Mouse (Mus musculus) liver, embryonic 14.5 days (tissue): ENCODE results near the gene Fcmr. TPM values are rescaled to one million over a fixed set of nuclear protein-coding genes. Genes with fewer than 3 reads are reported as not detected.

Experiments used
- ATAC-seq: fragments of 200-750 bp; cut with Nextera tagmentation; 2 replicates; pipeline ENCODE4 v1.8.0; 2017; ENCODE audit warnings: moderate number of reproducible peaks, mild to moderate bottlenecking, moderate library complexity; ENCODE audit not compliant: insufficient read depth
- DNase-seq, 3 experiments: peaks; one replicate each; pipeline ENCODE4 v3.0.0-alpha.2; 2012 to 2013; ENCODE audit warnings: low read depth in 3 of 3, low spot score in 3 of 3
- H3K27ac ChIP-seq: fragments of 300-500 bp; sonication (generic); 2 replicates; pipeline ENCODE4 v1.5.1; 2014; ENCODE audit warnings: moderate library complexity, mild to moderate bottlenecking, control low read depth, inconsistent platforms
- H3K27me3 ChIP-seq: fragments of 300-500 bp; sonication (generic); 2 replicates; pipeline ENCODE4 v1.6.1; 2014; ENCODE audit warnings: mild to moderate bottlenecking, low read length, moderate library complexity; ENCODE audit not compliant: control insufficient read depth, insufficient read depth
- H3K36me3 ChIP-seq: fragments of 300-500 bp; sonication (generic); replicated peaks from 2 replicates; pipeline ENCODE4 v1.6.1; 2014; ENCODE audit warnings: low read depth; ENCODE audit not compliant: control insufficient read depth, insufficient read depth
- H3K4me1 ChIP-seq, 2 experiments: fragments of 200-500 bp in 1 of 2; fragments of 300-500 bp in 1 of 2; sonication (generic) in 1 of 2; replicated peaks; 2 replicates each; pipeline ENCODE4 v1.6.1; 2012 to 2014; ENCODE audit warnings: antibody characterized with exemption in 1 of 2, inconsistent platforms in 1 of 2, low read length in 1 of 2; ENCODE audit not compliant: control insufficient read depth in 2 of 2, insufficient read depth in 2 of 2
- H3K4me2 ChIP-seq: fragments of 300-500 bp; sonication (generic); 2 replicates; pipeline ENCODE4 v1.6.1; 2014; ENCODE audit warnings: low read depth, mild to moderate bottlenecking, control low read depth, moderate library complexity
- H3K4me3 ChIP-seq, 2 experiments: fragments of 200-500 bp in 1 of 2; fragments of 300-500 bp in 1 of 2; sonication (generic) in 1 of 2; 2 replicates each; pipeline ENCODE4 v1.5.1; 2012 to 2014; ENCODE audit warnings: low read depth in 2 of 2, low read length in 2 of 2, mild to moderate bottlenecking in 2 of 2, control low read depth in 1 of 2, inconsistent platforms in 1 of 2, moderate library complexity in 1 of 2; ENCODE audit not compliant: insufficient read depth in 1 of 2
- H3K9ac ChIP-seq: fragments of 300-500 bp; sonication (generic); replicated peaks from 2 replicates; pipeline ENCODE4 v1.6.1; 2014; ENCODE audit warnings: mild to moderate bottlenecking, control low read depth, moderate library complexity
- H3K9me3 ChIP-seq: fragments of 300-500 bp; sonication (generic); 2 replicates; pipeline ENCODE4 v1.6.1; 2016; ENCODE audit warnings: low read length, mixed read lengths; ENCODE audit not compliant: control insufficient read depth
- CTCF ChIP-seq: IDR thresholded peaks from 2 replicates; pipeline ENCODE4 v1.5.1; 2016; ENCODE audit warnings: antibody characterized with exemption, low read depth, control low read depth
- EP300 ChIP-seq: IDR thresholded peaks from 2 replicates; pipeline ENCODE4 v1.6.1; 2016; ENCODE audit warnings: antibody characterized with exemption, low read depth
- WGBS: fragments of 180-500 bp; shearing (Covaris S2); extraction: QIAGEN DNeasy Blood & Tissue Kit; methylation state at CpG from one replicate; pipeline ENCODE4 v1.1.7; 2014; ENCODE audit not compliant: insufficient replicate concordance; 5-methylcytosine and 5-hydroxymethylcytosine counted together
- polyA plus RNA-seq, 2 experiments: library from polyadenylated mRNA; depleted of rRNA in 1 of 2; stranded (reverse) in 1 of 2; unstranded in 1 of 2; fragments of >200 nt; fragmentation: Nextera tagmentation in 1 of 2; extraction: Ambion mirVana in 1 of 2; gene quantifications; 2 replicates each; pipeline versions ENCODE4 v1.2.1 to v1.2.3; 2012 to 2014

The Fcmr gene
- polyA plus RNA-seq, 2 experiments = not detected

GRCm38 (mm10) chr1:130832230-130833149, 33.0 kb upstream of the Fcmr start:
- no peak overlapping the region for H3K27ac ChIP-seq
- TF ChIP-seq CTCF (no peak), EP300 (no peak)
- WGBS = 56% methylated on average over 5 of the region's 5 CpGs
- H3K4me1 ChIP-seq = peaks cover 3% of the 10 kb centered on the region in 2 experiments; a peak in 2 of 4 replicates
- no peaks in the 10 kb centered on the region for H3K27me3 ChIP-seq
- no peaks in the 10 kb centered on the region for H3K9me3 ChIP-seq
- H3K9ac ChIP-seq = no peak overlapping the region
- DNase-seq = no peak
- no peaks in the 10 kb centered on the region for H3K36me3 ChIP-seq
- no peak for ATAC-seq
- H3K4me3 ChIP-seq = no peak overlapping the region
- no peak overlapping the region for H3K4me2 ChIP-seq

GRCm38 (mm10) chr1:130835161-130835936, 30.1 kb upstream of the Fcmr start:
- Histone ChIP-seq H3K36me3 (no peaks in the 10 kb centered on the region), H3K4me1 (peaks cover under 1 to 2% of the 10 kb centered on the region in 2 experiments; a peak in 2 of 4 replicates), H3K9me3 (no peaks in the 10 kb centered on the region), H3K4me3 (no peak overlapping the region), H3K27me3 (no peaks in the 10 kb centered on the region), H3K27ac (no peak overlapping the region), H3K9ac (no peak overlapping the region), H3K4me2 (no peak overlapping the region)
- WGBS = 55% methylated on average over 6 of the region's 6 CpGs
- ATAC-seq = no peak
- TF ChIP-seq CTCF = no peak
- no peak for TF ChIP-seq EP300
- no peak for DNase-seq

GRCm38 (mm10) chr1:130838288-130838687, 27.2 kb upstream of the Fcmr start:
- peaks cover 0 to 5% of the 10 kb centered on the region in 2 experiments; a peak in 2 of 4 replicates for H3K4me1 ChIP-seq
- 24% methylated on average over 6 of the region's 6 CpGs for WGBS
- DNase-seq (no peak), ATAC-seq (no peak)
- no peaks in the 10 kb centered on the region for H3K9me3 ChIP-seq
- no peak overlapping the region for H3K27ac ChIP-seq
- H3K4me3 ChIP-seq = no peak overlapping the region
- TF ChIP-seq EP300 (no peak), CTCF (peak; percentile 36; the same call in 1 of the 2 replicates)
- no peak overlapping the region for H3K4me2 ChIP-seq
- no peak overlapping the region for H3K9ac ChIP-seq
- no peaks in the 10 kb centered on the region for H3K36me3 ChIP-seq
- H3K27me3 ChIP-seq = no peaks in the 10 kb centered on the region

- peak; percentile 41; the same call in 1 of the 2 replicates for ATAC-seq
- Histone ChIP-seq H3K27me3 (no peaks in the 10 kb centered on the region), H3K4me1 (peaks cover 0 to 5% of the 10 kb centered on the region in 2 experiments; a peak in 2 of 4 replicates), H3K4me2 (no peak overlapping the region), H3K9me3 (no peaks in the 10 kb centered on the region), H3K27ac (no peak overlapping the region), H3K4me3 (no peak overlapping the region), H3K9ac (no peak overlapping the region), H3K36me3 (no peaks in the 10 kb centered on the region)
- TF ChIP-seq CTCF (no peak), EP300 (no peak)
- 46% methylated on average over 8 of the region's 8 CpGs for WGBS
- peak in 1 of 3 experiments; percentile 13 for DNase-seq
Measured at GRCm38 (mm10) chr1:130840599-130841379, 24.7 kb upstream of the Fcmr start.
